Mouse (Mus musculus): Measurements from ENCODE around the gene Nat8l. TPM values are rescaled to one million over a fixed set of nuclear protein-coding genes. Genes with fewer than 3 reads are reported as not detected.

The Nat8l gene
- polyA plus RNA-seq (2015; fragmentation: Nextera tagmentation; extraction: Ambion mirVana) = 0.52 and 0.70 TPM in 2 replicates

DNA sequence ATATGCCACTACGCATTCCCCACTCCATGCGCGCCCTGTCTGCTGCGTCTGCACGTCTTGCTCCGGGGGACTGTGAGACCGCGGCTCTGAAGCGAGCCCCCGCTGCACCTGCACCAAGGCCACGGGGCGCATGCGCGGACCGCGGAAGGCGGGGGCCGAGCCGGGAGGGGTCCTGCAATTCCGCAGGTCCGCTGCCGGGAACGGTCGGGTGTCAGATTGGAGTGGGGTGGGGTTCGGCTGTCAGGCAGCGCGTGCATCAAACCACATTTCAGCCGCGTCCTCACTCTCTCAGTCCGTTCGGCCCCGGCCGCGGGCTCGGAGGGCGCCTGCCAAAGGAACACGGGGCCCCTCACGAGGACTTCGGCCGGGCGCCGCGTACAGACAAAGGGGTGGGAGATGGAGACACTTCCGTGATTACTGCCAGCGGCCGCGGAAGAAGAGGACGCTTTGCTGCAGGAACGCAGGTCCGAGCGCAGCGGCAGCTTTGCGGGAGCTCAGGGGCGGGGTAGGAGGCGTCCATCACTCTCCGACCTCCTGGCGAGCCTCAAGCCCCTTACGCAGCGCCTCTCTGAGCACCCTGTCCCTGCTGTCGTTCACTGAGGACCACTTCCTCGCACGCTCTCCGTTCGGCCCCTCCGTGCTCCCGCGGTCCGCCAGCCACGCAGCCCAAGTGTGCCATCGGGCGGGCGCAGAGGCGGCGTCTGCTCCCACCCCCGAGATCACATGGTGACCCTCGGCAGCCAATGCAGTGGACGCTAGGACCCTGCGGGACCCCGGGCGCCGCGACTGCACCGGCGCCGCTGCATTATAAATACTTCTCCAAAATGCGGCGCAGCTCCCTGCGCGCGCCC lies at the start of gene Nat8l:
Gene Nat8l (plus strand): TSS at position 142 of the 851 bp plus-strand sequence.

DNA sequence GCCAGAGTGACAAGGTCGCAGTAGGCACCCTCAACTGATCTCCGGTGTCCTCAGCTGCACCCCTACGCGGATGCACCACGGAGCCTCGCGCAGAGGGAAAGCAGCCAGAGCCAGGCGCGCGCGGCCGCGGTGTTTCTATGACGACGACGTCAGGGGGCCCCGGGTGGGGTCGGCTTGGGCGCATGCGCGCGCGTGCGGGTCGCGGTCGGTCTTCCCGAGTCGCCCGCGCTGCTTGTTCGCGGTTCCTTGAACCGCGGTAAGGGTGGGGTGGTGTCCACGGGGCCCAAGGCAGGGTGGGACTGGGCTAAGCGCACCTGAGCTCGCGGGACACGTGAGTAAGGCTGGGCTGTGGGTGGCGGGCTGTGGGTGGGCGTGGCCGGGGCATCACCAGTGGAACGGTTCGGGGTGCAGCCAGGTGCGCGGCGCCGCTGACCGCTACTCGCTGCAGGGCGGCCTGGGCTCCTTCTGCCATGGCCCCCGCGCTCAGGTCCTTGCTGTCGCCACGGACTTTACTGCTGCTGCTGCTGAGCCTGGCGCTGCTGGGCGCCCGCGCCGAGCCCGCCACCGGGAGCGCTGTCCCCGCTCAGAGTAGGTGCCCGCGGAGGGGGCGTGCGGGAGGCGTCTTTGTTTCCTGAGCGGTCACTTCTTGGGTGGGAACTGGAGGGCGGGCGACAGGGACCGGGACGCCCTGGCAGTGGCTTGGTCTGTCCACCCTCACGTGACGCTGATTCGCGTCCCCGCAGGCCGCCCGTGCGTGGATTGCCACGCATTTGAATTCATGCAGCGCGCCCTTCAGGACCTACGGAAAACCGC lies 12.3 kb upstream of the Nat8l start, which contains the start of gene Gm1673:
Gene Gm1673 (plus strand): TSS at position 125 of the 813 bp plus-strand sequence.

Other genes starting within 250 kb of the Nat8l start
- gene Letm1, start 213.2 kb upstream of the Nat8l start, polyA plus RNA-seq (2015; fragmentation: Nextera tagmentation; extraction: Ambion mirVana) = 18.5 and 21.3 TPM in 2 replicates
- gene Nsd2, start 175.3 kb upstream of the Nat8l start, polyA plus RNA-seq (2015; fragmentation: Nextera tagmentation; extraction: Ambion mirVana) = 26.9 and 27.9 TPM in 2 replicates
- 26.6 and 27.6 TPM in 2 replicates for gene Nelfa, start 59.6 kb upstream of the Nat8l start, polyA plus RNA-seq (2015; fragmentation: Nextera tagmentation; extraction: Ambion mirVana)
- gene Gm1673, start 12.6 kb upstream of the Nat8l start, polyA plus RNA-seq (2015; fragmentation: Nextera tagmentation; extraction: Ambion mirVana) = 17.3 and 20.9 TPM in 2 replicates
- gene Poln, start 173.5 kb downstream of the Nat8l start, polyA plus RNA-seq (2015; fragmentation: Nextera tagmentation; extraction: Ambion mirVana) = 1.8 and 4.2 TPM in 2 replicates
- 32.3 and 35.7 TPM in 2 replicates for gene Haus3, start 173.5 kb downstream of the Nat8l start, polyA plus RNA-seq (2015; fragmentation: Nextera tagmentation; extraction: Ambion mirVana)
- gene Mxd4, start 191.7 kb downstream of the Nat8l start, polyA plus RNA-seq (2015; fragmentation: Nextera tagmentation; extraction: Ambion mirVana) = 16.0 and 21.2 TPM in 2 replicates